Mouse (Mus musculus): ENCODE data around the gene Dtnb. TPM values are rescaled to one million over a fixed set of nuclear protein-coding genes. Genes with fewer than 3 reads are reported as not detected.

Dtnb gene
- polyA plus RNA-seq, 2 experiments, result 16.4 to 17.0 TPM

GRCm38 (mm10) chr12:3657234-3657633 lies 85.1 kb downstream of the Dtnb start:
- Histone ChIP-seq H3K27me3 (ENCODE audit: control insufficient read depth, insufficient read depth, low read length) (no peaks in the 10 kb centered on the region), H3K9me3 (ENCODE audit: control insufficient read depth, low read length) (no peaks in the 10 kb centered on the region), H3K4me2 (ENCODE audit: low read depth) (no peak overlapping the region), H3K4me1 (replicated peaks; ENCODE audit: control insufficient read depth in 2 of 2, insufficient read depth in 2 of 2, low read length in 1 of 2) (no peaks in the 10 kb centered on the region), H3K4me3 (ENCODE audit: insufficient read depth in 1 of 2, low read depth in 2 of 2, low read length in 2 of 2) (no peak overlapping the region), H3K36me3 (replicated peaks; ENCODE audit: control insufficient read depth, insufficient read depth, low read depth) (no peaks in the 10 kb centered on the region), H3K27ac (no peak overlapping the region), H3K9ac (replicated peaks) (no peak overlapping the region)
- TF ChIP-seq CTCF (IDR thresholded peaks at IDR 0.05; ENCODE audit: low read depth) (no peak), EP300 (IDR thresholded peaks at IDR 0.05; ENCODE audit: low read depth) (no peak)
- DNase-seq (ENCODE audit: low read depth in 3 of 3, low spot score in 3 of 3) (no peak), ATAC-seq (ENCODE audit: insufficient read depth) (no peak)
- WGBS (ENCODE audit: insufficient replicate concordance), result 79% methylated on average over 4 of the region's 4 CpGs

DNA sequence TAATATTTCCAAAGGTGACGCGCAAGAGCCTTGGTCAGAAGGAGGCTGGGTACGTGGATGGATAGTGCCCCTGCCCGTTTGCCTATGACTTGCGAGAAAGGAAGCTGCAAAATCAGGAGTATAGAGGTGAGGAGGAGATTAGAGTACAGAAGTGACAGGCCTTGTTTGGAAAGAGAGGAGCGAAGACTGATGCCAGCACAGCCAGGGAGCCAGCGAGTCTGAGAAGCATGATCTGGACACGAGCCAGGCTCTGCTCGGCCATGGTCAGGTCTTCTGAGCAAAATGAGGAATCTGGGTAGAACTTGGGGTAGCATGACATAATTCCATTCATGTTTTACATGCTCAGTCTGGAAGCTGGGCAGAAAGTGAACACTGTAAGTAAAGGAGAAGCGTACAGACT lies 85.6 kb downstream of the Dtnb start:
- ATAC-seq (ENCODE audit: insufficient read depth), result no peak
- H3K4me2 ChIP-seq (ENCODE audit: low read depth), result no peak overlapping the region
- WGBS (ENCODE audit: insufficient replicate concordance), result 83% methylated on average over 10 of the region's 10 CpGs
- no peak overlapping the region for H3K4me3 ChIP-seq (ENCODE audit: insufficient read depth in 1 of 2, low read depth in 2 of 2, low read length in 2 of 2)
- H3K9ac ChIP-seq (replicated peaks), result no peak overlapping the region
- no peak overlapping the region for H3K27ac ChIP-seq
- TF ChIP-seq CTCF (IDR thresholded peaks at IDR 0.05; ENCODE audit: low read depth) (no peak), EP300 (IDR thresholded peaks at IDR 0.05; ENCODE audit: low read depth) (no peak)
- no peak for DNase-seq (ENCODE audit: low read depth in 3 of 3, low spot score in 3 of 3)
- no peaks in the 10 kb centered on the region for H3K4me1 ChIP-seq (replicated peaks; ENCODE audit: control insufficient read depth in 2 of 2, insufficient read depth in 2 of 2, low read length in 1 of 2)
- H3K9me3 ChIP-seq (ENCODE audit: control insufficient read depth, low read length), result no peaks in the 10 kb centered on the region
- no peaks in the 10 kb centered on the region for H3K27me3 ChIP-seq (ENCODE audit: control insufficient read depth, insufficient read depth, low read length)
- H3K36me3 ChIP-seq (replicated peaks; ENCODE audit: control insufficient read depth, insufficient read depth, low read depth), result no peaks in the 10 kb centered on the region

DNA sequence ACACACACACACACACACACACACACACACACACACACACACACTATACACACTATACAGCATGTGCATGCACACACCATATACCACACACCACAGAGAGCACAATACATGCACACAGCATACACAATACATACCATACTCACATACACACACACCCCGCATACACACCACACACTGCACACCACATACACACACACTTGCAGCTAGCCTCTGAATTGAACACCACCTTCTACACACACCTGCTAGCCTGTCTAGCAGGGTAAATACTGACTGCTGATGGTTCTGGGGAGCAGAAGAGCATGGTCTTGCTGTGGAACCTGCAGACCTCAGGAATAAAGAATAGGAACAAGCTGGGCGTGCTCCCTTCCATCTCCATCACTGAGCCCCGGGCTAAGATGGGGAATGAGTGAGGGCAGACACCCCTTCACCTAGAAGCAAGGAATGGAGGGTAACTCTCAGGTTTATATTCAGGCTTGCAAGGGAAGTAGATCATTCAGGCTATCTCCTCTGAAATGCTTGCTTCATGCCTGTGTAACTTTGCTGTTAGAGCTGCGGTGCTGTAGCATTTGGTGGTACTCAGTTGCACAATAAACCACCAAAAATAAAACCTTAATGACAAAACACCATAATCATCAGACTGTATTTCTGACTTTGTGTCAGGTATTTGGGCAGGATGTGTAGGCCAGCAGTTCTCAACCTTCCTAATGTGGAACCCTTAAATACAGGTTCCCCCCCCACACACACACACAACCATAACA lies 87.6 kb downstream of the Dtnb start:
- no peaks in the 10 kb centered on the region for H3K9me3 ChIP-seq (ENCODE audit: control insufficient read depth, low read length)
- no peak overlapping the region for H3K4me2 ChIP-seq (ENCODE audit: low read depth)
- no peak overlapping the region for H3K27ac ChIP-seq
- no peak overlapping the region for H3K4me3 ChIP-seq (ENCODE audit: insufficient read depth in 1 of 2, low read depth in 2 of 2, low read length in 2 of 2)
- 66% methylated on average over 4 of the region's 4 CpGs for WGBS (ENCODE audit: insufficient replicate concordance)
- DNase-seq (ENCODE audit: low read depth in 3 of 3, low spot score in 3 of 3), result no peak
- no peaks in the 10 kb centered on the region for H3K4me1 ChIP-seq (replicated peaks; ENCODE audit: control insufficient read depth in 2 of 2, insufficient read depth in 2 of 2, low read length in 1 of 2)
- no peaks in the 10 kb centered on the region for H3K27me3 ChIP-seq (ENCODE audit: control insufficient read depth, insufficient read depth, low read length)
- no peak for ATAC-seq (ENCODE audit: insufficient read depth)
- TF ChIP-seq EP300 (IDR thresholded peaks at IDR 0.05; ENCODE audit: low read depth) (no peak), CTCF (IDR thresholded peaks at IDR 0.05; ENCODE audit: low read depth) (no peak)
- no peak overlapping the region for H3K9ac ChIP-seq (replicated peaks)
- no peaks in the 10 kb centered on the region for H3K36me3 ChIP-seq (replicated peaks; ENCODE audit: control insufficient read depth, insufficient read depth, low read depth)

DNA sequence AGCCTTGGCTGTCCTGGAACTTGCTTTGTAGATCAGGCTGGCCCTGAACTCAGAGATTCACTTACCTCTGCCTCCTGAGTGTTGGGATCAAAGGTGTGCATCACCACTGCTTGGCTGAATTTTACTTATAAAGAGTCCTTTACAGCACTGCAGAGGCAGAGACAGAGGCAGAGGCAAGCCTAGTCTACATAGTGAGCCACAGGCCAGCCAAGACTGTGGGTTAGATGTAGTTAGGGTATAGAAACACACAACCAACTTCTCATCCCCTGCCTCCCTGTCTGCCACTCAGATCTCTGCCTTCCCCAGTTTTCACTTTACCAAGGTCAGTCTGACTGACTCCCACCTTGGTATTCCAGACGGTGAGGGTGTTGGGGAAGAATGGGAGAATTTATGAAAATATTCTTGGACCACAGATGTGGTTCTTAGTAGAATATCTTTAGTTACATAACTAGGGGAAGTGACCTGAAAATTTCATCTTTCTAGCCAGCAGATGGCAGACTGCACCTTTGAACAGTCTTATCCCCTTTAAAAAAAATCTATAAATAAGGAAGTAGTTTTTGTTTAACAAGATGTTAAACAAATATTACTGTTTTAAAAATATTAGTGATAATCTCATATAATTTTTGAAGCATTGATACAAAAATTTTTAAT lies 88.9 kb downstream of the Dtnb start:
- Histone ChIP-seq H3K4me1 (replicated peaks; ENCODE audit: control insufficient read depth in 2 of 2, insufficient read depth in 2 of 2, low read length in 1 of 2) (no peaks in the 10 kb centered on the region), H3K9ac (replicated peaks) (no peak overlapping the region), H3K27ac (no peak overlapping the region), H3K4me3 (ENCODE audit: insufficient read depth in 1 of 2, low read depth in 2 of 2, low read length in 2 of 2) (no peak overlapping the region), H3K27me3 (ENCODE audit: control insufficient read depth, insufficient read depth, low read length) (no peaks in the 10 kb centered on the region), H3K36me3 (replicated peaks; ENCODE audit: control insufficient read depth, insufficient read depth, low read depth) (no peaks in the 10 kb centered on the region), H3K4me2 (ENCODE audit: low read depth) (no peak overlapping the region), H3K9me3 (ENCODE audit: control insufficient read depth, low read length) (no peaks in the 10 kb centered on the region)
- DNase-seq (ENCODE audit: low read depth in 3 of 3, low spot score in 3 of 3) (peak in 1 of 3 experiments; percentile 12), ATAC-seq (ENCODE audit: insufficient read depth) (no peak)
- TF ChIP-seq EP300 (IDR thresholded peaks at IDR 0.05; ENCODE audit: low read depth) (no peak), CTCF (IDR thresholded peaks at IDR 0.05; ENCODE audit: low read depth) (peak; percentile 21; the same call in 1 of the 2 replicates)
- WGBS (ENCODE audit: insufficient replicate concordance), result 48% methylated on average over 1 of the region's 1 CpGs

DNA sequence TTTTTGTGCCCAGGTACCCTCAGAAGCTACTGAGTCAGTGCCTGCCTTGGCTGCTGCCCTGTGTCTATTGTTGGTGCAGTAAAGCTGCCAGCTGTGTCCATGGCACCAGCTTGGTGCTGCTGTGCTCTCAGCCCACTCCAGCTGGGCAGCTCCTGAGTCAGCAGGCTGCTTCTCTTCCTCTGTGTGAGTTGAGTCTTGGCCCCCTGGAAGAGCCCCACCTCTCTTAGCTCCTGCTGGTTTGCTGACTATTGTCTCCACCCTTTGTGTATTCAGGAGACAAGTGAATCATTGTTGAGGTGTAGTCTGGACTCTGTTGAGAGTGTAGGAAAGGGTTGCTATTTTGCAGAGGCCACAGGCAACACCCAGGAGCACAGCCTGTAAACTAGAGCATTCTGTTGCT lies 90.5 kb downstream of the Dtnb start:
- ATAC-seq (ENCODE audit: insufficient read depth) (no peak), DNase-seq (ENCODE audit: low read depth in 3 of 3, low spot score in 3 of 3) (no peak)
- Histone ChIP-seq H3K9ac (replicated peaks) (no peak overlapping the region), H3K9me3 (ENCODE audit: control insufficient read depth, low read length) (no peaks in the 10 kb centered on the region), H3K4me2 (ENCODE audit: low read depth) (no peak overlapping the region), H3K4me1 (replicated peaks; ENCODE audit: control insufficient read depth in 2 of 2, insufficient read depth in 2 of 2, low read length in 1 of 2) (no peaks in the 10 kb centered on the region), H3K4me3 (ENCODE audit: insufficient read depth in 1 of 2, low read depth in 2 of 2, low read length in 2 of 2) (no peak overlapping the region), H3K27ac (no peak overlapping the region), H3K27me3 (ENCODE audit: control insufficient read depth, insufficient read depth, low read length) (no peaks in the 10 kb centered on the region), H3K36me3 (replicated peaks; ENCODE audit: control insufficient read depth, insufficient read depth, low read depth) (no peaks in the 10 kb centered on the region)
- no peak for TF ChIP-seq CTCF (IDR thresholded peaks at IDR 0.05; ENCODE audit: low read depth)

Data from liver, embryonic 14.5 days (tissue).